Mouse (Mus musculus): ENCODE measurements around the gene Klhl30.
A peak's percentile ranks its signal among the peaks of the same experiment; 100 is the strongest.

The Klhl30 gene

DNA sequence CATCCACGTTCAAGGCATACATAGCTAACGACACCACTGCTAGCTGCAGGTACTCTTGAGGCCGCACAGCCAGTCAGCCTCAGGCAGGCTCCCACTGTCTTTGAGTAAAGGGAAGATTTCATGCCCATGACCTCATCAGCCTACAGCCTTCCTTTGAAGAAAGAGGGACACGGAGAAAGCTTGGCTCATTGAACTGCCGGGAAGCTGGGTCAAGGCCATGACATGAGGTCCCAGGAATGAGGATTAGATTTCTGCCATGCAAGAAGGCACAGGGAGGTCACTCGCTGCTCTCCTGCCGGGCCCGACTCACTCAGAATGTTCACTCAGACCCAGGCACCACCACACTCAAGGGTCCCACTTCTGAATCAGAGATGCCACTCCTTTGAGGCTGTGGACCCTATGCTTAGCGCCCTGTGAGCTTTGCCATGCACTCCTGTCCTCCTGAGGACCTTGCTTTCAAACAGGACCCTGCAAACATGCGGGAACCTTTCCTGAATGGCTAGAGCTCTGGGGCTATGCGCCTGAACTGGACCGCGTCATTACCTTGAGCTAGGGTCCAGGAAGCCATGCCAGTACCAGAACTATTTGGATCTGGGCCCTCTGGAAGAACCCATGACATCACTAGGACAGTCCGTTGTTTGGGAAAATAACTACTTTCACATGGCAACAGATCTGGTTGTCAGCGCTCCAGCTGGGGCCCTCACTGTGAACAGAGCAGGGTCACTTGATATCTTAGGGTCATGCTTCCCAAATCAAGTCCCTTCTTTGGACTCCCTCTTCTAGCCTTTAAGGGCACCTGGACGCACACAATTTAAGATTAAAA is 14.2 kb downstream of the Klhl30 start:
- no peak for DNase-seq (ENCODE audit: low spot score)

DNA sequence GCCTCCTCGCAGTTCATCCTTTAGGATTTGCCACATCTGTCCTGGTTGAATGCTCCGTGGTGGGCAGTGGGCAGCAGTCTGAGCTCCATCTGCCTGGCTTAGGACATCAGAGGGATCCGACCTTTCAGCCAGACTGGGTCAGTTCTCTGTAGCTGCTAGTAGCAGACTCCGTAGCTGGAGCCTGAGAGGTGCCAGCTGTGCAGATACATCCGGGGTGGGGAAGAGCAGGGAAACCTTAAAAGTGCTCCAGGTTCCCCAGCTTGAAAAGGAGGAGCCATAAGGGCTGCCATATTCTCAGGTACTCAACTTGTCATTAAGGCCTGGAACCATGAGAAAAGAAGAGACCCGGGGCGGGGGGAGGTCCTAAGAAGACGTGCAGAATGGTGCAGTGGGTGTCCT is 15.0 kb downstream of the Klhl30 start:
- no peak for DNase-seq (ENCODE audit: low spot score)

DNA sequence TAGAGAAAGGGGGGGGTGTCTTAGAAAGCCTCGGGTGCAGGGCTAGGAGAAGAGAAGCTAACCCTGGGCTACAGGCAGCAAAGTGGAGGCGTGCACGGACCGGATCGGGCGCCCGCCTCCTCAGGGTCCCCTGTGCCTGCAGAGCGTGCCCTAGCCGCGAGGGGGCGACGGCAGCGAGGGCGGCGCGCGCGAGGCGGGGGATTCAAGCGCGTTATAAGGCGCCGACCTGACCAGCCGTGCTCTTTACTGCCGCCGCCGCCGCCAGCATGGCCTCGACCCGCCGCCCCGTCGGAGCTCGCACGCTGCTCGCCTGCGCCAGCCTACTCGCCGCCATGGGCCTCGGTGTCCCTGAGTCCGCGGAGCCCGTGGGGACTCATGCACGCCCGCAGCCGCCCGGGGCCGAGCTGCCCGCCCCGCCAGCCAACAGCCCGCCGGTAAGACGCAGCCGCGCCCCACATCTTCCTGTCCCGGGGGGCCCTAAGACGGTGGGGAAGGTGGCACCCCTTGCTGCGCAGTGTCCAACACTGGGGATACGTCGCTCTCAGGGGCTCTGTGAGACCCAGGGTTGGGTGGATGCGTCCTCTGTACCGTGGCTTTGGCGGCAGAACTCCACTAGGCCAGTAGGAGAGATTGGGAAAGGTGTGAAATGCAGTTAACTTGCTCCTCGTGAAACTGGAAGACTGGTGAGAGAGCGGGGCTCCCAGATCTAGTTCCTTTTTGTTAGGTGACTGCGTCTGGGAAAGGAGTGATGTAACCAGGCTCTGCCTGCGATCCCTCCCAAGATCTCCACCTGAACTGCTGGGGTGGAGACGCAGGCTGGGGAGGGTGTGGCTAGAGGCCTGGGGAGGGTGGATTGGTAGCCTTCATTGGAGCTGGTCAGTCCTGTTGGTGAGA is 15.6 kb downstream of the Klhl30 start, which contains the start of gene Erfe:
TSS of gene Erfe (plus strand) at position 216 of the 894 bp plus-strand sequence.
- DNase-seq (ENCODE audit: low spot score), result peak; percentile 89

GRCm38 (mm10) chr1:91367295-91367694 is 16.5 kb downstream of the Klhl30 start:
- DNase-seq (ENCODE audit: low spot score), result no peak

DNA sequence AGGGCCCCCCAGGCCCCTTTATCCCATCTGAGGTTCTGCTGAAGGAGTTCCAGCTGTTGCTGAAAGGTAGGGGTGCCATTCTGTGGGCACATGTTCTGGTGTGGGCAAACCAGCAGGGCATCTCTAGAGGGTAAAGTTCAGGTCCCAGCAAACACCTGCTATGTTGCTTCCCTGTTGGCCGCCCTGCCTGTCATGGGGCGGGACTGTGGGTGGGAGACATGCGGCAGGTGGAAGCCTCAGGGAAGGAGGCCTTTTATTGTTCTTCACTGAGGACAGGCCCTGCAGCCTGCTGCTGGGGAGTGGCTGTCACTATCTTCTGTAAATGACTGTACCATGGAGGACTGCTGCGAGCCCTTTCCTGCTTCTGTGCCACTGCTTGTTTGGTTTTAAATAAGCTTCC is 18.6 kb downstream of the Klhl30 start:
- DNase-seq (ENCODE audit: low spot score), result no peak

- no peak for DNase-seq (ENCODE audit: low spot score)
Measured at GRCm38 (mm10) chr1:91370055-91370454, 19.2 kb downstream of the Klhl30 start.

GRCm38 (mm10) chr1:91373414-91373835 is 22.6 kb downstream of the Klhl30 start:
- no peak for DNase-seq (ENCODE audit: low spot score)

DNA sequence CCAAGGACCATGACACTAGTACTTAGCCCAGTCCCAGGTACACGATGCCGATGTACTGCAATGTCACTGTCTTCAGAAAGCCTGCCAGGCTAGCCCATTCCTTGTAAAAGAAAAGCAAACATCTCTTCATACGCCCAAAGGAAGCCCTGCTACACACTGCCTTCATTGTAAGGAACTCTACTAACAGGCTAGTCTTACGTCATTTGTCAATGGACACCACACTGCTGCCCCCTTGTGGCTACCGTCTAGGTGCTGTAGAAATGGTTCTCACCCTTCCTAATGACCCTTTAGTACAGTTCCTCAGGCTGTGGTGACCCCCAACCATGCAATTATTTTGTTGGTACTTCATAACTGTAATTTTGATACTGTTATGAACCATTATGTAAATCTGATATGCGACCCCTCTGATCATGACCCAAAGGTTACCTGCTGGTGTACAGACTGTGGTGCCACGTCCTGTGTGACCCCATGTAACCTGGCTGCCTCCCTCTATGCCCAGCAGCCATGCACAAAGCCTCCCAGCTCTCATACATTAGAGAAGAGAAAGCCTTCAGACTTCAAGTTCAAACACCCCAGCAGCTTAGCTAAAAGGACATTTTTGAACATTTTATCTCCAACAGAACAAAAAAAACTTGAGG is 29.8 kb downstream of the Klhl30 start:
- peak; percentile 93 for DNase-seq (ENCODE audit: low spot score)

GRCm38 (mm10) chr1:91381091-91381471 is 30.3 kb downstream of the Klhl30 start:
- no peak for DNase-seq (ENCODE audit: low spot score)

- DNase-seq (ENCODE audit: low spot score), result no peak
Measured at GRCm38 (mm10) chr1:91390369-91390768, 39.6 kb downstream of the Klhl30 start.

GRCm38 (mm10) chr1:91397927-91398259 is 47.1 kb downstream of the Klhl30 start:
- DNase-seq (ENCODE audit: low spot score), result peak; percentile 18

DNA sequence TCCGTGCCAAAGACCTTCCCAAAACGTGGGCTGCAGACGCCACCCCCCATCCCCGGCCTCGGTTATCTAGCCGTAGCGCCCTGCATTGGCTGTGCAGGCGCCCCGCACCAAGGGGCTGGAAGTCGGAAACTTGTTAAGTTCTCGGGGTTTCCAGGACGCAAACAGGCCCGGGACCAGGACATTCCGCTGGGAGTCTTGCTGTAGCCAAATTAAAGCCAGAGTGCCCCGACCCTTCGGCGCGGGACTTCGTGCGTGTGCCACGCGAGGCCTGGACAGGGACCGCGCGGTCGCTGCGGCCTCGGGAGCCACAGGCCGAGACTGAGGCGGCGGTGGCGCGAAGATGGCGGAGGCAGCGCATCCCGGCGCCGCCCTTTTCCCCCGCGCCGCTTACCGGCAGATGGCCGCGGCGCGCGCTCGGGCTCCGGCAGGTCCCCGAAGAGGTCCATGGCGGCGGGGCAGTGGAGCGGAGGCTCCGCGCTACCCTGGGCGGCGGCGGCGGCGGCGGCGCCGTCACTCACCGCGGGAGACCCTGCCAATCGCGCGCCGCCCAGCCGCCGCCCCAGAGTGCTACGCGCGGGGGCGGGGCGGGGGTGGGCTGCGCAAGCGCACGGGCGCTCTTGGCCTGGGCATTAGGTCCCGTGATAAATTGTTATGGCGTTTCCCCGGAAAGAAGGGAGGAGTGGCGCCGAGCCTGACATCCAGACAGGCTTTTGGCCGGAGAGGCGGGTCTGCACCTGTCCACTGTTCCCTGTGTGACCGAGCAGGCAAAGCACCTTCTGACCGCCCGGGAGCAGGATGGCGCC is 47.6 kb downstream of the Klhl30 start, which contains the start of gene Ilkap:
TSS of gene Ilkap (minus strand) at position 556 of the 803 bp plus-strand sequence.
- DNase-seq (ENCODE audit: low spot score), result peak; percentile 87

GRCm38 (mm10) chr1:91404976-91405375 is 54.2 kb downstream of the Klhl30 start:
- DNase-seq (ENCODE audit: low spot score), result no peak

GRCm38 (mm10) chr1:91405406-91406169 is 54.8 kb downstream of the Klhl30 start:
- no peak for DNase-seq (ENCODE audit: low spot score)

- DNase-seq (ENCODE audit: low spot score), result no peak
Measured at GRCm38 (mm10) chr1:91407819-91408218, 57.0 kb downstream of the Klhl30 start.

- no peak for DNase-seq (ENCODE audit: low spot score)
Measured at GRCm38 (mm10) chr1:91411631-91412285, 60.9 kb downstream of the Klhl30 start.
